Mouse (Mus musculus): ENCODE data around the gene Etv6. TPM values are rescaled to one million over a fixed set of nuclear protein-coding genes. Genes with fewer than 3 reads are reported as not detected.

Etv6 gene
- polyA plus RNA-seq, 1 experiment = 16.3 TPM

DNA sequence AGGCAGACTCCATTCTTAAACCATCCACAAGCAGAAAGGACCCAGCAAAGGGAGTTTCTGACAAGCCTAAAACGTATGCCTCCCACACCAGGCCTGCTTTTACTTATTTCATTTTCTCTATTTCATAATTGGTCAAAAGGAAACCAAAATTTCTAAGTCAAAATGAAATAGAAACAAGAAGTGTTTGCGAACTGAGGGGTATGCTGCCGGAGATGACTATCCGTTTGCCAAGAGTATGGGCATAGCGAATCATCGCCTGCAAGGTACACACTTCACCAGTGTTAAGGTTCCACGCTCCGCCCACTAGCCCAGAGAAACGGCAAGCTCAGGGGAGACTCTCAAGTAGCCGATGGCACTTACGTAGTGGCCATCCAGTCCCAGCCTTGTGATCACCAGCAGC is 190.1 kb downstream of the Etv6 start:
- H3K36me3 ChIP-seq (ENCODE audit: control insufficient read depth, insufficient read depth, low read length) = no peaks in the 10 kb centered on the region
- no peak for DNase-seq
- peaks cover 27% of the 10 kb centered on the region for H3K4me1 ChIP-seq (ENCODE audit: control insufficient read depth, insufficient read depth, low read length)
- TF ChIP-seq CTCF (conservative IDR thresholded peaks at IDR 0.05; ENCODE audit: insufficient read depth, insufficient read length, low read depth, low read length) (no peak), POLR2A (IDR thresholded peaks at IDR 0.05; ENCODE audit: low read depth, low read length) (no peak)
- H3K27ac ChIP-seq (ENCODE audit: insufficient read depth, low read depth, low read length) = no peak overlapping the region
- no peak overlapping the region for H3K4me3 ChIP-seq (ENCODE audit: insufficient read depth, low read depth, low read length)
- no peaks in the 10 kb centered on the region for H3K27me3 ChIP-seq (replicated peaks; ENCODE audit: control insufficient read depth, insufficient read depth, low read length)
- WGBS = 88% methylated on average over 11 of the region's 11 CpGs

DNA sequence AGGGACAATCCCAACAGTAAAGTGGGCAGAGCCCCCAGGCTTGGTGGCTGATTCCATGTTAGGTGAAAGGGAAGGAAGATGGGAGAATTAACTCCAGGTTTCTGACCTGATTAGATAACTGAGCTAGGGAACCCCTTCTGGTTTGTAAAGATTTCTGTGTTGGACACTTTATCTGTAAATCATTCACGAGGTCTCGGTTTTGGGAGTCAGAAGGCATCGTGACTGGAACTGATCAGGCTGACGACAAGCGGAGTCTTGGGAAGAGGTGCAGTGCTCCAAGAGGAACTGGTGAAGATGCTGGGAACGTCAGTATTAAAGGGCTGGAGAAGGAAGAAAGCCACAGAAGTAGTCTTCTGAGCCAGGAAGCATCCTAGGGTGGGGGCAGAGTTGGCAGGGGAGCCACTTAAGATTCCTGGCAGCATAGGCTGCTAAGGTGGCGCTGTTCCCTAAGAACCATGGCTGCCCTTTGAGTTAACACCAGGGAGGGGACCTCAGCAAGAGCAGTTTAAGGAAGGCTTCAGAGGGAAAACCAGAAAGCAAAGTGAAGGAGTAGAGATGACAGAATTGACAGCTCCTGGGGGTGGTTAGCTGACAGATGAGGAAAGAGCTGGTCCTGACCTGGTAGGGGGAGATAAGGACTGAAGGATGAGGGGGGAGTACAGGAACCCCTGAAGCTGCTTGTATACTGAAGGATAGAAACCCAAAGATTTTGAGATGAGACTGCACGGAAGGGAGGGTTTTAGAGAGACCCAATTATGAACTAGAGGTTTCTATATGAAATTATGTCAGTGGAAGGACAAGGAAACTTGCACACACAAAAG is 191.1 kb downstream of the Etv6 start:
- H3K27ac ChIP-seq (ENCODE audit: insufficient read depth, low read depth, low read length) = no peak overlapping the region
- peak; percentile 67 for DNase-seq
- 65% methylated on average over 8 of the region's 8 CpGs for WGBS
- H3K27me3 ChIP-seq (replicated peaks; ENCODE audit: control insufficient read depth, insufficient read depth, low read length) = no peaks in the 10 kb centered on the region
- no peak overlapping the region for H3K4me3 ChIP-seq (ENCODE audit: insufficient read depth, low read depth, low read length)
- no peaks in the 10 kb centered on the region for H3K36me3 ChIP-seq (ENCODE audit: control insufficient read depth, insufficient read depth, low read length)
- H3K4me1 ChIP-seq (ENCODE audit: control insufficient read depth, insufficient read depth, low read length) = peaks cover 23% of the 10 kb centered on the region
- TF ChIP-seq CTCF (conservative IDR thresholded peaks at IDR 0.05; ENCODE audit: insufficient read depth, insufficient read length, low read depth, low read length) = no peak; the same call in 1 of the 2 replicates
- no peak for TF ChIP-seq POLR2A (IDR thresholded peaks at IDR 0.05; ENCODE audit: low read depth, low read length)

- no peak for DNase-seq
- H3K27ac ChIP-seq (ENCODE audit: insufficient read depth, low read depth, low read length) = no peak overlapping the region
- TF ChIP-seq CTCF (conservative IDR thresholded peaks at IDR 0.05; ENCODE audit: insufficient read depth, insufficient read length, low read depth, low read length) (no peak), POLR2A (IDR thresholded peaks at IDR 0.05; ENCODE audit: low read depth, low read length) (no peak)
- H3K36me3 ChIP-seq (ENCODE audit: control insufficient read depth, insufficient read depth, low read length) = no peaks in the 10 kb centered on the region
- 81% methylated on average over 4 of the region's 4 CpGs for WGBS
- peaks cover 3% of the 10 kb centered on the region; the same call in 1 of the 2 replicates for H3K4me1 ChIP-seq (ENCODE audit: control insufficient read depth, insufficient read depth, low read length)
- no peaks in the 10 kb centered on the region for H3K27me3 ChIP-seq (replicated peaks; ENCODE audit: control insufficient read depth, insufficient read depth, low read length)
- H3K4me3 ChIP-seq (ENCODE audit: insufficient read depth, low read depth, low read length) = no peak overlapping the region
Measured at GRCm38 (mm10) chr6:134236311-134236710, 200.8 kb downstream of the Etv6 start.

- DNase-seq = no peak
- WGBS = 82% methylated on average over 9 of the region's 9 CpGs
- H3K27ac ChIP-seq (ENCODE audit: insufficient read depth, low read depth, low read length) = no peak overlapping the region
- H3K4me3 ChIP-seq (ENCODE audit: insufficient read depth, low read depth, low read length) = no peak overlapping the region
- TF ChIP-seq CTCF (conservative IDR thresholded peaks at IDR 0.05; ENCODE audit: insufficient read depth, insufficient read length, low read depth, low read length) (no peak), POLR2A (IDR thresholded peaks at IDR 0.05; ENCODE audit: low read depth, low read length) (no peak)
- H3K36me3 ChIP-seq (ENCODE audit: control insufficient read depth, insufficient read depth, low read length) = no peaks in the 10 kb centered on the region; the same call in 1 of the 2 replicates
- no peaks in the 10 kb centered on the region for H3K27me3 ChIP-seq (replicated peaks; ENCODE audit: control insufficient read depth, insufficient read depth, low read length)
- H3K4me1 ChIP-seq (ENCODE audit: control insufficient read depth, insufficient read depth, low read length) = peaks cover 16% of the 10 kb centered on the region
Measured at GRCm38 (mm10) chr6:134238455-134238854, 203.0 kb downstream of the Etv6 start.

GRCm38 (mm10) chr6:134240988-134241387 is 205.5 kb downstream of the Etv6 start:
- peaks cover 29% of the 10 kb centered on the region for H3K4me1 ChIP-seq (ENCODE audit: control insufficient read depth, insufficient read depth, low read length)
- no peak overlapping the region for H3K27ac ChIP-seq (ENCODE audit: insufficient read depth, low read depth, low read length)
- no peaks in the 10 kb centered on the region for H3K27me3 ChIP-seq (replicated peaks; ENCODE audit: control insufficient read depth, insufficient read depth, low read length)
- H3K4me3 ChIP-seq (ENCODE audit: insufficient read depth, low read depth, low read length) = no peak overlapping the region
- TF ChIP-seq POLR2A (IDR thresholded peaks at IDR 0.05; ENCODE audit: low read depth, low read length) = no peak
- TF ChIP-seq CTCF (conservative IDR thresholded peaks at IDR 0.05; ENCODE audit: insufficient read depth, insufficient read length, low read depth, low read length) = peak; percentile 50
- H3K36me3 ChIP-seq (ENCODE audit: control insufficient read depth, insufficient read depth, low read length) = no peaks in the 10 kb centered on the region; the same call in 1 of the 2 replicates
- no peak for DNase-seq
- 97% methylated on average over 4 of the region's 4 CpGs for WGBS

DNA sequence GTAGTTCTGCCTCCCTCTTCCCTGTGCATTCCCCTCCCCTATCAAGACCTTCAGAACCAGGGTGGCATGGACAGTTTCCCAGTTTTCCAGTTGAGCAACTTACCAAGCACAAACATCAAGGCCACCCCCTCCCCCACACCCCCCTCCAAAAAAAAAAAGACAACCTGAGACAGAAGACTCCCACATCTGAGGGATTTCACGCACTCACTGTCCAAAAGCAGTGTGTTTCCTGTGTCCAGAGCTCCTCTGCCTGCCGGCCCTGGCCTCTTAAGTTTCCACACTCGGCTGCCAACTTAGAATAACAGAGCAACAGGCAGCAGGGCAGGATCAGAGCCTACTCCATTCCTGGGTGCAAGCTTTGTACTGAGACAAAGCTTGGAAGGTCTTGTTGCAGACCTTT is 207.6 kb downstream of the Etv6 start:
- Histone ChIP-seq H3K4me3 (ENCODE audit: insufficient read depth, low read depth, low read length) (peak overlapping the region; percentile 41), H3K27me3 (replicated peaks; ENCODE audit: control insufficient read depth, insufficient read depth, low read length) (no peaks in the 10 kb centered on the region), H3K27ac (ENCODE audit: insufficient read depth, low read depth, low read length) (peak overlapping the region; percentile 95), H3K4me1 (ENCODE audit: control insufficient read depth, insufficient read depth, low read length) (peaks cover 31% of the 10 kb centered on the region), H3K36me3 (ENCODE audit: control insufficient read depth, insufficient read depth, low read length) (no peaks in the 10 kb centered on the region; the same call in 1 of the 2 replicates)
- DNase-seq = peak; percentile 70
- TF ChIP-seq CTCF (conservative IDR thresholded peaks at IDR 0.05; ENCODE audit: insufficient read depth, insufficient read length, low read depth, low read length) (no peak), POLR2A (IDR thresholded peaks at IDR 0.05; ENCODE audit: low read depth, low read length) (no peak)
- 14% methylated on average over 3 of the region's 3 CpGs for WGBS

DNA sequence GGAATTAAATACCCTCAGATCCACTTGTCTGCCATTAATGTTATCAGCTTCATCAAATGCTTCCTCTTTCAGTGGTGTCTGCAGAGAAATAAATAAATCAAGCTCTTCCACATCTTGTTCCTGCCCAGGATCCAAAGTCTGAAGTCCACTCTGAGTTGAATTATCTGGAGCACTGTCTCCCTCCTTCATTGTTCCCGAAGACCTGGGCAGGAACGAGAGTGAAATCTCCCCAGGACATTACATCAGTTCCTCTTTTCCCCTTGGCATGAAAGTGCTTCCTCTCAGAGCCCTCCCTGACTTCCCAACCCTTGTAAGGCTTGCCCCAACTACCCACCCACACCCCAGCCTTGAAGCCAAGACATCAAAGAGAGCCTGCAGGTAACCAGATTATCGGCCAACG is 208.0 kb downstream of the Etv6 start:
- Histone ChIP-seq H3K4me3 (ENCODE audit: insufficient read depth, low read depth, low read length) (peak overlapping the region; percentile 41), H3K27ac (ENCODE audit: insufficient read depth, low read depth, low read length) (peak overlapping the region; percentile 95), H3K36me3 (ENCODE audit: control insufficient read depth, insufficient read depth, low read length) (no peaks in the 10 kb centered on the region; the same call in 1 of the 2 replicates), H3K4me1 (ENCODE audit: control insufficient read depth, insufficient read depth, low read length) (peaks cover 31% of the 10 kb centered on the region), H3K27me3 (replicated peaks; ENCODE audit: control insufficient read depth, insufficient read depth, low read length) (no peaks in the 10 kb centered on the region)
- peak; percentile 88 for DNase-seq
- 35% methylated on average over 4 of the region's 4 CpGs for WGBS
- TF ChIP-seq POLR2A (IDR thresholded peaks at IDR 0.05; ENCODE audit: low read depth, low read length) (no peak), CTCF (conservative IDR thresholded peaks at IDR 0.05; ENCODE audit: insufficient read depth, insufficient read length, low read depth, low read length) (no peak)

Measured in kidney, adult 2 months (tissue).